Mouse (Mus musculus) intestine, embryonic 15.5 days (tissue): ENCODE results near the gene Esyt3. TPM values are rescaled to one million over a fixed set of nuclear protein-coding genes. Genes with fewer than 3 reads are reported as not detected.
A peak's percentile ranks its signal among the peaks of the same experiment; 100 is the strongest.

Experiments used
- ATAC-seq: fragments of 200-750 bp; cut with Nextera tagmentation; 2 replicates; pipeline ENCODE4 v1.8.0; 2017; ENCODE audit warnings: moderate TSS enrichment, moderate library complexity
- H3K27ac ChIP-seq: fragments of 300-500 bp; sonication (generic); 2 replicates; pipeline ENCODE4 v1.5.1; 2015; ENCODE audit warnings: mild to moderate bottlenecking, inconsistent platforms
- H3K27me3 ChIP-seq: fragments of 300-500 bp; sonication (generic); replicated peaks from 2 replicates; pipeline ENCODE4 v1.6.1; 2015; ENCODE audit warnings: inconsistent platforms
- H3K36me3 ChIP-seq: fragments of 300-500 bp; sonication (generic); 2 replicates; pipeline ENCODE4 v1.6.1; 2015; ENCODE audit warnings: inconsistent platforms
- H3K4me1 ChIP-seq: fragments of 300-500 bp; sonication (generic); replicated peaks from 2 replicates; pipeline ENCODE4 v1.6.1; 2015; ENCODE audit warnings: inconsistent platforms
- H3K4me2 ChIP-seq: fragments of 300-500 bp; sonication (generic); replicated peaks from 2 replicates; pipeline ENCODE4 v1.6.1; 2015; ENCODE audit warnings: mild to moderate bottlenecking, inconsistent platforms
- H3K4me3 ChIP-seq: fragments of 300-500 bp; sonication (generic); replicated peaks from 2 replicates; pipeline ENCODE4 v1.5.1; 2015; ENCODE audit warnings: inconsistent platforms
- H3K9ac ChIP-seq: fragments of 300-500 bp; sonication (generic); 2 replicates; pipeline ENCODE4 v1.6.1; 2015; ENCODE audit warnings: inconsistent platforms
- H3K9me3 ChIP-seq: fragments of 300-500 bp; sonication (generic); 2 replicates; pipeline ENCODE4 v1.6.1; 2016; ENCODE audit warnings: inconsistent platforms
- WGBS: fragments of 180-500 bp; shearing (Covaris S2); methylation state at CpG from one replicate; pipeline ENCODE4 v1.1.7; 2015; 5-methylcytosine and 5-hydroxymethylcytosine counted together
- polyA plus RNA-seq: library from polyadenylated mRNA; unstranded; fragments of >200 nt; fragmentation: Nextera tagmentation; extraction: Ambion mirVana; gene quantifications from 2 replicates; pipeline ENCODE4 v1.2.1, GENCODE M21; 2015

Esyt3 gene
- polyA plus RNA-seq, 1 experiment from 2014 or later = 0.53 TPM

DNA sequence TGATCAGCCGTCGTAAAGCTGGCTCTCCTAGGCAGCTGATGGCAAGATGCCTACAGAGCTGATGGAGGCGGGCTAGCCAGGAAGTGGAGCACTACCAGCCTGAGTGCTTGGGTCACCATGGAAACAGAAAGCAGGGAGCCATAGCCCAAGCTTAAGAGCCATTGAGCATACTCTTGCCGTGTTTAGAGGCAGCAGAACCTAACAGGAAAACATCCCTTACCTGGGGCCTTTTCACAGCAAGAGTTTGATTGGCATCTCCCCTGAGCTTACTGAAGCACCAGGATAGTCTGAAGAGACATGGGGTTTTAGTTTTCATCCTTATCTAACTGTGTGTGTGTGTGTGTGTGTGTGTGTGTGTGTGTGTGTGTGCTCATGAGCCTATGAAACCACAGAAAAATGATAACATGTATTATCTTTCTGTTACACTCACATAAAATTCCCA, 13.0 kb downstream of the Esyt3 start:
- WGBS = 41% methylated on average over 4 of the region's 4 CpGs
- no peak overlapping the region for H3K4me2 ChIP-seq

DNA sequence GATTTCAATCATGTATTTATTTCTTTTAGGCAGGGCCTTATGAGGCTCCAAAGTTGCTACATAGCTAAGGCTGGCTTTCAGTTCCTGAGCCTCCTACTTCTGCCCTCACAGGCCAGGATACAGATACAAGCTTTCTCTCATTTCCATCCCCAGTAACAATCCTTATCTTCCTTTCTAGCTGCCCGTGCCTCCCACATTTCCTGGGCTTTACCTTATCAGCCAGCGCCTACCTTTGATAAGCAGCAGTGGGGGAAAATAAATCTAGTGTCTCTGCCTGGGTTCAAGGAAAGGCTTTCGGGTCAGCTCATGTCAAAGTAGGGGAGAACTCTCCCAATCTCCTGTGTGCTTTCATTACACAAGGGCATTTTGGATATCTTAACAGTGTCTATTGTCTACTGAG, 16.8 kb downstream of the Esyt3 start:
- Histone ChIP-seq H3K9ac (no peak overlapping the region), H3K4me2 (no peak overlapping the region), H3K27ac (no peak overlapping the region), H3K4me1 (no peaks in the 10 kb centered on the region), H3K27me3 (no peaks in the 10 kb centered on the region), H3K9me3 (no peaks in the 10 kb centered on the region), H3K4me3 (no peak overlapping the region), H3K36me3 (no peaks in the 10 kb centered on the region)
- ATAC-seq = no peak
- WGBS = 43% methylated on average over 3 of the region's 3 CpGs

More for the DNA sequence above, 13.0 kb downstream of the Esyt3 start:
- H3K4me3 ChIP-seq = no peak overlapping the region
- no peaks in the 10 kb centered on the region for H3K36me3 ChIP-seq
- H3K27me3 ChIP-seq = no peaks in the 10 kb centered on the region
- H3K9me3 ChIP-seq = no peaks in the 10 kb centered on the region
- no peak overlapping the region for H3K27ac ChIP-seq
- no peak for ATAC-seq
- no peak overlapping the region for H3K9ac ChIP-seq
- H3K4me1 ChIP-seq = no peaks in the 10 kb centered on the region

DNA sequence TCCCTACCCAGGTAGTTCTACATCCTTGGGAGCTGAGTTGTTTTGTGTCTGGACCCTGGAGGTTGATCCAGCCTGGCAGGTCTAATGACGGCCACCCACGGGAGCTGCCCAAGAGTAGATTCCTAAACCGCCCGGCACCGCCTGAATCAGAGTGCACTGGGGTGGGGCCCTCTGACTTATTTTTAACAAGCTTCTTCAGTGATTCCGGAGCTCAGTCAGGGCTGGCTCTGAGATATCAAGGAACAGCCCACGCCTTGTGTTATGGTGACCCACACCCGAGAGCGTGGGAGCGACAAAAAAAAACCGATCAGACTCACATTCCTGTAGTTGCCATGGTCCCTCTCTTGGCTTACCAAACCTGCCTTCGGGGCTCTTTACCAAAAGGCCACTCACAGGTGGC, 18.2 kb downstream of the Esyt3 start:
- no peak overlapping the region for H3K4me2 ChIP-seq
- no peak overlapping the region for H3K4me3 ChIP-seq
- H3K4me1 ChIP-seq = no peaks in the 10 kb centered on the region
- H3K27ac ChIP-seq = no peak overlapping the region
- no peak overlapping the region for H3K9ac ChIP-seq
- H3K27me3 ChIP-seq = no peaks in the 10 kb centered on the region
- no peaks in the 10 kb centered on the region for H3K36me3 ChIP-seq
- 74% methylated on average over 12 of the region's 12 CpGs for WGBS
- ATAC-seq = no peak
- H3K9me3 ChIP-seq = no peaks in the 10 kb centered on the region

DNA sequence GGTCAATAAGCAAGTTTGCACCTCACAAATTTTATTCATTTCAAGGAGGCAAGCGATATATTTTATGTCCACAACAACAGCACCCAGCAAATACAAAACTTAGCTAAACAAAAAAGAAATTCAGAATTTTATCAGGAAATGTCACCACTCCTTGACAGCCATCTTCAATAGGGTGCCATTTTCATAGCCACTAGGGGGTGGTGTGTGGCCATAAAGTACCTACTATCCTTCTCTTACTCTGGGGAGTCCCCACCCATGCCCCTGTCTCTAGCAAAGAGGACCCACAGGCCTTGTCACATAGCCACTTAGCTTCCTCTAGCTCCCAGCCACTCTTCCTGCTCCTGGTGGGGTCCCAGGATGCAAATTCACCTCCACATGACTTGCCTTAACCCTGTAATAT, 19.2 kb downstream of the Esyt3 start:
- Histone ChIP-seq H3K27me3 (no peaks in the 10 kb centered on the region), H3K36me3 (no peaks in the 10 kb centered on the region), H3K27ac (no peak overlapping the region), H3K9me3 (no peaks in the 10 kb centered on the region), H3K4me1 (no peaks in the 10 kb centered on the region), H3K4me3 (no peak overlapping the region), H3K9ac (no peak overlapping the region), H3K4me2 (no peak overlapping the region)
- WGBS = 81% methylated on average over 1 of the region's 1 CpGs
- no peak for ATAC-seq

DNA sequence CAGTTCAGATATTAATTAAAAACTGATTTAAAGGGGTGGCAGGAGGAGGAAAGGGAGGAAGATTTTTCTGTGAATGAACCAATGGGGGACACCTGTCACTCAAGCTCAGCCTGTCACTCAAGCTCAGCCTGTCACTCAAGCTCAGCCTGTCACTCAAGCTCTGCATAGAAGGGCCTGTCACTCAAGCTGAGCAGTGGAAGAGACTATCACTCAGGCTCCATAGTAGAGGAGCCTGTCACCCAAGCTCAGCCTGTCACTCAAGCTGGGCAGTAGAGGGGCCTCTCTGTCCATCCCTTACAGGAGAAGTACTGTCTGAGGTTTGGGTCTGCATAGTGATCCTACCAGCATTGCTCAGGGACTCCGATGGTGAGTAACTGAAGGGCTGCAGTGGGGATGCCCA, 20.1 kb downstream of the Esyt3 start:
- H3K27me3 ChIP-seq = no peaks in the 10 kb centered on the region
- H3K4me3 ChIP-seq = no peak overlapping the region
- H3K9me3 ChIP-seq = no peaks in the 10 kb centered on the region
- no peak overlapping the region for H3K9ac ChIP-seq
- no peak overlapping the region for H3K4me2 ChIP-seq
- WGBS = 100% methylated on average over 1 of the region's 1 CpGs
- H3K27ac ChIP-seq = no peak overlapping the region
- ATAC-seq = no peak
- H3K4me1 ChIP-seq = no peaks in the 10 kb centered on the region
- no peaks in the 10 kb centered on the region for H3K36me3 ChIP-seq

DNA sequence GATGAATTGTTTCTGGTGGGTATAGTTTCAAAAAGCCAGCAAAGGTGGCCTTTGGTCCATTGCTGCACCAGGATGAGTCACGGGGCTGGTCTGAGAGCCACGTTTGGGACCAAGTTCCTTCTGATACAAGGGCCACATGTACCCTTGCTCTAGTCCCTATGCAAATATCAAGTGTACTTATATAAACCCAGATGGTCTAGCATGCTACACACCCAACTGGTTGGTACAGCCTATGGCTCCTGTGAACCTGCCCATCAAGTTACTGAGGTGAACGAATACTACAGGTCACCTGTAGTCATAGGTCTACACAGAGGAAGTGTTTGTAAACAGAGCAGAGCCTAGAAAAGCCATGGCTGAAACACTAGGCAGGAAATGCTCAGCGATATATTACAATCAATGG, 21.8 kb downstream of the Esyt3 start:
- Histone ChIP-seq H3K4me3 (no peak overlapping the region), H3K27ac (no peak overlapping the region), H3K36me3 (no peaks in the 10 kb centered on the region), H3K4me1 (no peaks in the 10 kb centered on the region), H3K9me3 (no peaks in the 10 kb centered on the region), H3K9ac (no peak overlapping the region), H3K4me2 (no peak overlapping the region), H3K27me3 (no peaks in the 10 kb centered on the region)
- ATAC-seq = no peak
- 81% methylated on average over 4 of the region's 4 CpGs for WGBS

DNA sequence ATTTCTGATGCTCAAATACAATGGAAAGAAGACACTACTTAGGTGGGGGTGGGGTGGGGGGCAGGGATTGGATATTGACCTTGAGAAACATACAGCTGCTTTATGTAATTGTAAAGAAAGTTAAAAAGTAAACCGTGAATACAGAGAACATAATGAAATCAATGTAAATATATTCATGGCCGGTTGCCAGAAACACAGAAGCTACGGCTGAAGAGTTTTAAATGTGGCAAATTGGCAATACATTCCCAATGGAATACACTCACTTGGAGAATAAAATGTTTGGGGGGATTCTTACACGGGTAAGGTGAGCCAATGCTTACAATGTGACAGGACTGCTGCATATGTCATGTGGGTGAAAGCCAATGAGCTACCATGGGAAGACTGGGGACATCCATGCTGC, 31.5 kb downstream of the Esyt3 start:
- Histone ChIP-seq H3K36me3 (no peaks in the 10 kb centered on the region), H3K27me3 (no peaks in the 10 kb centered on the region), H3K27ac (no peak overlapping the region), H3K9me3 (no peaks in the 10 kb centered on the region), H3K4me3 (no peak overlapping the region), H3K9ac (no peak overlapping the region), H3K4me1 (no peaks in the 10 kb centered on the region), H3K4me2 (no peak overlapping the region)
- ATAC-seq = no peak
- 36% methylated on average over 4 of the region's 4 CpGs for WGBS

DNA sequence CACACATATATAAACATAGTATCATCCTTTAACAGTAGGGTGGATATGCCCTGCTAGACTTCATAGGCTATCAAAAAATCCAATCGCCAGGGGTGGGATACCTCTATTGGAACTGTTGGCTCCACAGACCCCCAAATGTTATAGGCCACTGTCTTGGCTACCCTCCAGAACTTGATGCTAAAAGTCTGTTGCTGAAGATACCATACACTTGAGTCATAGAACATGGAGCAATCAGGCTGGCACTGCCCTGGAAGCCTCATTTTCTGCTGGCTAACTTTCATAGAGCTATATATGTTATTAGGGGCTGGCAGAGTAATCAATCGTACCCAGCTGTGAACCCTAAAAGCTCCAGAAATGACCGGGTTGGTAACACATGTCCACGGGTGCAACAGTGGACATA, 32.4 kb downstream of the Esyt3 start:
- H3K4me1 ChIP-seq = no peaks in the 10 kb centered on the region
- H3K4me2 ChIP-seq = no peak overlapping the region
- no peak overlapping the region for H3K9ac ChIP-seq
- no peaks in the 10 kb centered on the region for H3K36me3 ChIP-seq
- no peaks in the 10 kb centered on the region for H3K27me3 ChIP-seq
- no peak overlapping the region for H3K4me3 ChIP-seq
- H3K27ac ChIP-seq = no peak overlapping the region
- no peaks in the 10 kb centered on the region for H3K9me3 ChIP-seq
- ATAC-seq = no peak
- WGBS = 77% methylated on average over 4 of the region's 4 CpGs

DNA sequence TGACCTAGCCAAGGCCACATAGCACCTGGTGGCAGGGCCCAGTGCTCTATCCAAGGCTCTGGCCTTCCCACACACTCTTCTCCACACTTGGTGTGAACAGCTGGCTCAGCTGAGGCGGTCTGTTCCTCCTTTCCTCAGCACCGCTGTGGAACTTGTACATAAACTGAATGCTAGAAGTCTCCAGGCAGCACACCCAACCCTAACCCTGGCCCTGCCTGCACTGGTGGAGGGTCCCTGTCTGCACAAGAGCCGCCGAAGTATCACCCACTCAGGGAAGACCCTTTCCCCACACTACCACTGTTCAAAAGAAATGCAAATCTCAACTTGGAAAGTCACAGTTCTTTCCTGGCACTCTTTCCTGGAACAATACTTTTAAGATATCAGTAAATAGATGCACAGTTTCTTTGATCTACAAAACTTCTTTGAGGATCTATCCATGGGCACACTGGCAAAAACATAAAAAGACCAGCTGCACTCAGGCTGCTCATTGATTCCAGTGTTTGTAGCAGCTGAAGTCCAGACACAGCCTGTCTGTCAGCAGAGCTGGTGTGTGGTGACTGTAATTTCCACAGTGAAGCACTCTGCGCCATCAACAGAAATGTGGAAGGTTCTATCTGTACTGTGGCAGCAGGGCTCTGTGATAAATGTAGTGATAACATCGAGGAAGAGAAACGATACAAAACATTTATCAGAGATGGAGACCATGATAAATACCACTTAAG, 33.0 kb downstream of the Esyt3 start:
- H3K27me3 ChIP-seq = no peaks in the 10 kb centered on the region
- ATAC-seq = no peak
- H3K4me3 ChIP-seq = no peak overlapping the region
- H3K9ac ChIP-seq = no peak overlapping the region
- no peak overlapping the region for H3K27ac ChIP-seq
- no peaks in the 10 kb centered on the region for H3K36me3 ChIP-seq
- H3K4me2 ChIP-seq = no peak overlapping the region
- no peaks in the 10 kb centered on the region for H3K4me1 ChIP-seq
- WGBS = 82% methylated on average over 7 of the region's 7 CpGs
- H3K9me3 ChIP-seq = no peaks in the 10 kb centered on the region

DNA sequence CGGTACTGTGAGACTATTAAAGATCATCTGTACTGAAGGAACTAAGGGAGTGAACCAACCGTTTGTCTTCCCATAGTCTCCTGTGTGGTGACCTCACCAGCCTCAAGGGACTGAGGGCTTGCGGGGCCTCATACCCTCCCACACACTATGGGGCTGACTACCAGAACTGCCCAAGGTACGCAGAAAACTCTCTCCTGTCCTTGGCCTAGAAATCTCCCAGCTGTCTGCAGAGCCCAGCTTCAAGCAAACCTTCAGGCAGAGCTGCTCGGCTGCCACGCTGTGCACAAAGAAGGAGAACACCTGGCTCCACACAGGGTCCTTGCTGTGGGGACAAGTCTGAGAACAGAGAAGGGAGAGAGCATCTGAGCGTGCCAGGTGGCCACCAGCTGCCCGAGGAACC, 38.4 kb downstream of the Esyt3 start:
- 62% methylated on average over 8 of the region's 8 CpGs for WGBS
- Histone ChIP-seq H3K4me1 (no peaks in the 10 kb centered on the region), H3K27ac (no peak overlapping the region), H3K9me3 (no peaks in the 10 kb centered on the region), H3K36me3 (no peaks in the 10 kb centered on the region), H3K4me3 (no peak overlapping the region), H3K9ac (no peak overlapping the region), H3K4me2 (no peak overlapping the region), H3K27me3 (no peaks in the 10 kb centered on the region)
- 0 out of 2 replicates have a peak, but pooled peaks have one; percentile 15 for ATAC-seq

DNA sequence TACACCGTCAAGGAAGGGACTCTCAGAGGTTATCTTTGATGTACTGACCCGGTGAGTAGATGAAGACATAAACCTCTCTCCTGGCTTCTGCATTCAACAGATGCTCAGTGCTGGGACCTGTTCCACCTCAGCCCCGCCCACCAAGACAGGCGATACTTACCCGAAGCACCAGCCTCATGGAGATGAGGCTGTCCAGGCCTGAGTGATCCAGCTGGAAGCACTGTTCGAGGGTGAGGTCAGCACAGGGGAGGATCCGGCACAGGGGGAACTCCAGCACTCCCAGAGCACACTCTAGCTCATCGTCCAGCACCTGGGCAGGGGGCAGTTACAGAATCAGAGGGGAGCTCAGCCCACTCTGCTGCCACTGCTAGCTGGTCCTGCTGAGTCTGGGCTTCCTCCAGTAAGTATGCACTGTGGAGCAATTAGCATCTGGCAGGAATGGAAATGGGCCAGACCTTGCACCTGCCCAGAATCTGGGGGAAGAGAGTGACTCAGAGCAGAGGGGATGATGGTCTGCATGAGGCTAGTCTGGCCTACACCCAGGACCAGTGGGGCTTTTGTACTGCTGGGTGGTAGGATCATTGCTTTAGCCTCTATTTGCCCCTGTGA, 38.9 kb downstream of the Esyt3 start:
- no peak overlapping the region for H3K27ac ChIP-seq
- H3K9me3 ChIP-seq = no peaks in the 10 kb centered on the region
- 40% methylated on average over 8 of the region's 8 CpGs for WGBS
- no peak overlapping the region for H3K9ac ChIP-seq
- H3K36me3 ChIP-seq = no peaks in the 10 kb centered on the region
- H3K4me1 ChIP-seq = no peaks in the 10 kb centered on the region
- H3K4me2 ChIP-seq = no peak overlapping the region
- no peak overlapping the region for H3K4me3 ChIP-seq
- no peaks in the 10 kb centered on the region for H3K27me3 ChIP-seq
- ATAC-seq = peak; percentile 36

DNA sequence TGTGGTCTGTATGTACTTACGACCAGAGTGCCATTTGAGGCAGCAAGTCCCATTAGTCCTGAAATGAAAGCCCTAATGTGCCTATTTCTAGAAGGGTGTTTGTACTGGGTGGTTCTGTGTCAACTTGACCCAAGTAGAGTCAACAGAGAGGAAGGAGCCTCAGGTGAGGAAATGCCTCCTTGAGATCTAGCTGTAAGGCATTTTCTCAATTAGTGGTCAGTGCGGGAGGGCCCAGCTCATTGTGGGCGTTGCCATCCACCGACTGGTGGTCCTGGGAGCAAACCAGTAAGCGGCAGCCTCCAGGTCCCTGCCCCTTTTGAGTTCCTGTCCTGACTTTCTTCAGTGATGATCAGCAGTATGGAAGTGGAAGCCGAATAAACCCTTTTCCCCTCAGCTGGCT, 52.1 kb downstream of the Esyt3 start:
- Histone ChIP-seq H3K9me3 (no peaks in the 10 kb centered on the region), H3K27ac (no peak overlapping the region), H3K4me1 (no peaks in the 10 kb centered on the region), H3K4me2 (no peak overlapping the region), H3K4me3 (no peak overlapping the region), H3K36me3 (0 out of 2 replicates have a peak, but pooled peaks cover 8% of the 10 kb centered on the region), H3K27me3 (no peaks in the 10 kb centered on the region), H3K9ac (no peak overlapping the region)
- ATAC-seq = no peak
- WGBS = 81% methylated on average over 6 of the region's 6 CpGs

DNA sequence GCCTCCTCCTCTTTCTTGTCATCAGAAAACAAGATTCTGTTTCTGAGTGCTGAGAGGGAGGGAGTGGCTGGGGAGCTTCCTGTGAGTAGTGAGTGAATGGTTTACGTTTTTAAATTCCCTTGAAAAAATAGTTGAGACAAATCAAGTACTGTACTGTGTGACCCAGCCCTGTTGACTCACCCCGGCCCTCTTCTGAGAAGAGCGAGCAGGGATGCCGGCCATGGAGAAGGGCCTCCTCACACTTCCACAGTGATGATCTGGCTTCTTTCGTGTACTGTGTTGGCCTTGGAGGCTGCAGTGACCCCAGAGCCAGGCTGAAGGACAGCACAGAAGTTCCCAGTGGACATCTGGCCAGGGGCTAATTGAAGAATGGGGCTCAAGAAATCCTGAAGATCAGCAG, 54.1 kb downstream of the Esyt3 start:
- no peak for ATAC-seq
- H3K27me3 ChIP-seq = no peaks in the 10 kb centered on the region
- H3K9ac ChIP-seq = no peak overlapping the region
- H3K9me3 ChIP-seq = no peaks in the 10 kb centered on the region
- H3K36me3 ChIP-seq = 0 out of 2 replicates have a peak, but pooled peaks cover 8% of the 10 kb centered on the region
- H3K4me3 ChIP-seq = no peak overlapping the region
- no peak overlapping the region for H3K4me2 ChIP-seq
- no peak overlapping the region for H3K27ac ChIP-seq
- WGBS = 81% methylated on average over 5 of the region's 5 CpGs
- no peaks in the 10 kb centered on the region for H3K4me1 ChIP-seq
